Mouse (Mus musculus): Measurements from ENCODE around the gene Snx9.

Gene Snx9

DNA sequence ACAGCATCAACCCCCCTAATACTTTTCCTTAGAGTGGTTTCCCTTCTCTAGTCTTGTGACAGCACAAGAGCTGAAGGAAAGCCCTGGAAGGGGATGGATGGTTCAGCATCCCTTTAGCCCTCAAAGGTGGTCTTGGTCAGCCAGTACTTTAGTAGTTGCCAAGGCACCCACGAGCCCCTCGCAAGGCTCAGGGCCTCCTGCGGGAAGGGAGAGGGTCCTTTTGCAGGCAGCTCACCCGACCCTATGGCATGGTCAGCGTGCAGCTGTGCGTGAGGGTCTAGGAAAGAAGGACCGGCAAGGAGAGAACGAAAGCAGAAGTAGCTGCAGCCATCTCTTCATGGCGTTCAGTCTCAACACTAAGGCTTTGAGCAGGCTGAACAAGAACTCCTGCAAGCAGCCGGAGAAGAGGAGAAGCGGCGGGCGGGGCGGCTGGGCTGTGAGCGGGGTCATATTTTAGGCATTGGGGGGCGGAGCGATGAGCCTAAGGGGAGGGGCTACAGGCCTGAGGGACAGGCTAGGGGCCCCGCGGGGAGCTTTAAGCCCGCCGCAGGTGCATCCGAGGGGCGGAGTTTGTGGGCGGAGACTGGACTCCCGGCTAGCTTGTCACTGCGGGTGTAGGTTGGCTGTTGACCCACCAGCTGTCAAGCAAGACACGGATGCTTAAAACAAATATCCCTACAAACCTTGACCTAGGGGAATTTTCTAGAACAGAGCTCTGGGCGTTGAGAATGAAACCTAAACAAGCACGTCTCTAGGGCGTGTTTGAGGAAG lies 93.6 kb downstream of the Snx9 start:
- DNase-seq, result peak; percentile 56 to 65

GRCm38 (mm10) chr17:5935680-5936079 lies 94.6 kb downstream of the Snx9 start:
- DNase-seq, result no peak

DNA sequence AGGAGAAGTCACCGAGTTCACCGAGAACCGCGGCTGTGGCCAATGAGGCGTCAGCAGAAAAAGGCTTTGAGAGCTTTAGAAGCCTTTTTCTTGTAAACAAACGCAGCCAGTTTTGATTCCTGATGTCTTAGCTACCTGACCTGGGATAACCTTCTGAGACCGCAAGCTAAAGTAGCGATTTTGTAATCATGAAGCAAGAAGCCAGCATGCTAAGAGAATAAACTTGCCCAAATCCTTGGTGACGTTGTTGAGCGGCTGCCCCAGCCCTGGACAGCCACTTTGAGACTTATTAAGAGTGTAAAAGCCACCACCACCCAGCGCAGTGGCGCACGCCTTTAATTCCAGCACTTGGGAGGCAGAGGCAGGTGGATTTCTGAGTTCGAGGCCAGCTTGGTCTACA lies 95.1 kb downstream of the Snx9 start:
- no peak for DNase-seq

GRCm38 (mm10) chr17:5937441-5937840 lies 96.3 kb downstream of the Snx9 start:
- DNase-seq, result peak; percentile 44 to 53

DNA sequence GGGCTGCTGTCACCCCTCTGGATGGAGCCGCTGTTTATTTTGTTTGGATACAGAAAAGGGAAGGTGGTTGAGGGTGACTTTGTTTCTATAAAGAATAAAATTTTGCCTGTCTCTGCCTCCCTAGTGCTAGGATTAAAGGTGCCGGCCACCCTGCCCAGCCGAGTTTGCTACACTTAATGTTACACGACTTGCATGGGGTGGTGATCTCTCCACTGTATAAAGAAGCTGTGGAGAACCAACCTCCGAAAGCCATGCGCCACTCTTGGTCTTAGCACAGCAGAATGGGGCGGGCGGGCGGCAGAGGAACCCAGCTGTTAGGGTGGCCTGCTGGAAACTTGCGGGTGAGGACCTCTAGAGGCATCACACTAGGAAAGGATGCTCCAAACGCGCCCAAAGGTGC lies 98.7 kb downstream of the Snx9 start:
- DNase-seq, result no peak

DNA sequence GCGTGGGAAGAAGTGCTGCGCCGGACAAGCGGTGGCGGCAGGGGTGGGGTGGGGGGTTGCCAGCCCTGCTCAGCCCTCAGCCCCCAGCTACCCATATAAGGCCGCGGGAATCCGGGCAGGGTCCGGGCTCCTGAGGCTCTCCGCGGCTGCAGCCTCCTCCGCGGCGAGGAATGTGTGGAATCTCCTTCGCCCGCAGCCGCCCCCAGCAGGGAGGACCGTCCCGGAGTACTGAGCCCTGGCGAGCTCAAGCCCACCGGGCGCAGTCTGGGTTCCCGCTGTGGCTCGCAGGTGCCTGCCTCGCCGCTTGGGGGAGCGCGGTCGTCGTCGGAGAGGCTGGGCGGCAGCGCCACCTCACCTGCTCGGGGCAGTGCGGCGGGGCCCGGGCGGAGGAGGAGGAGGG lies 99.7 kb downstream of the Snx9 start:
- DNase-seq, result peak; percentile 62 to 77

GRCm38 (mm10) chr17:5941230-5942043 lies 100.3 kb downstream of the Snx9 start, which contains the start of gene Synj2:
Synj2 (plus strand) TSS chr17:5941280.
- DNase-seq, result peak; percentile 32 to 43

DNA sequence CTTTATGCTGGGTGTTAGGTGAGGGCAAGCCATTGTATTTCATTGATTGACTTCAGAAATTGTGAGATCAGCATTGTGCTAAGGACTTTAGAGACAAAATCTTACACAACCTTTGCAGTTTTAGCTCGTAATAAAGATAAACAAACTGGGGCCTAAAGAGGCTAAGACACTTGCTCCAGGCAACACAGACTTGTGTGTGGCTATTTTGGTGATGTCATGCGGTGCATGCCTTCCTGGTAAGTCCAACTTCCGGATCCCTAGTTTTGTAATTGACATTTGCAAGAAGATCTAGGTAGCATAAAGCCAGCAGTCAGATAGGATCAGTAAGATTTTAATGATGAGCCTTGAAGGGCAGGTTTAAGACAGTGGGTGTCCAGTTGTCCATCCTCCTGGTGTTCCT lies 101.0 kb downstream of the Snx9 start:
- DNase-seq, result no peak

GRCm38 (mm10) chr17:5943053-5943452 lies 101.9 kb downstream of the Snx9 start:
- no peak for DNase-seq

- no peak for DNase-seq
These were observed 105.9 kb downstream of the Snx9 start for GRCm38 (mm10) chr17:5947039-5947438.

- DNase-seq, result no peak
These were observed 111.3 kb downstream of the Snx9 start for GRCm38 (mm10) chr17:5952455-5952854.

- DNase-seq, result no peak
These were observed 115.3 kb downstream of the Snx9 start for GRCm38 (mm10) chr17:5956350-5957000.

GRCm38 (mm10) chr17:5957097-5957496 lies 116.0 kb downstream of the Snx9 start:
- DNase-seq, result no peak

DNA sequence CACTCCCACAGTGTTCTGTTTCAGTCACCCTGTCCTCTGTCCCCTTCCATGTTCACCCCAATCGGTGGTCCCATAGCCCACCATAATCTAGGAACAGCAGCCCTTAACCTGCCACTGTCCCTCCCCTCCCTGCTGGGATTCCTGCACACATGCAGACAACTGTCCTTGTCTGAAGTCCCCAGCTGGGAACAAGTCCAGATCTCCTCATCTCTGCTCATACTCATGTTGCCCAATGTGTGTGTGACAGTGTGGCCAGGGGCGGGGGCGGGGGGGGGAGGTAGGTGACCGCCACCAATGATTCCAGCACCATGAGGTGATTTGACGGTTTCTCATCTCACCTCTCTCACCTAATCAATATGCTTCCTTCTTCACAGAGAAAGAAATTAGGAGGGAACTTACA lies 117.1 kb downstream of the Snx9 start:
- DNase-seq, result no peak

- DNase-seq, result no peak
These were observed 117.5 kb downstream of the Snx9 start for GRCm38 (mm10) chr17:5958636-5959035.

GRCm38 (mm10) chr17:5959096-5959495 lies 118.0 kb downstream of the Snx9 start:
- DNase-seq, result no peak

DNA sequence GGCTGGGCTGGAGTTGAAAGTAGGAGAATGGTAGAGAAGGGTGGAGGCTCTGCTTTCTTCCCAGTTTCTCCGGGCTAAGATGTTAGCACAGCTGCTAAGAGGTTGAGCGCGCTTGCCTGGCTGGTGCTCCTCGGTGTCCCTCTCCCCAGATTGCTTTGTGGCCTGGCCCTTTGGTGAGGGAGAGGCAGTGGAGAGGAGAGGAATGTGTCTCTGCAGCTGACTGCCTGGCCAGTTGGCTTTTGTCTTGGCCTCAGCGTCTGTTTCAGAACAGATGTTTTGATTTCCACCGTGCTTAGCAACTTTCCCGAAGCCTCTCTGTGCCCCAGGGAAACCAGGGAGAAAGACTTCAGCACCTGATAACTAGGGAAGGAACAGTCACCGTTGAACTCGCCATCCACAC lies 118.7 kb downstream of the Snx9 start:
- DNase-seq, result no peak

DNA sequence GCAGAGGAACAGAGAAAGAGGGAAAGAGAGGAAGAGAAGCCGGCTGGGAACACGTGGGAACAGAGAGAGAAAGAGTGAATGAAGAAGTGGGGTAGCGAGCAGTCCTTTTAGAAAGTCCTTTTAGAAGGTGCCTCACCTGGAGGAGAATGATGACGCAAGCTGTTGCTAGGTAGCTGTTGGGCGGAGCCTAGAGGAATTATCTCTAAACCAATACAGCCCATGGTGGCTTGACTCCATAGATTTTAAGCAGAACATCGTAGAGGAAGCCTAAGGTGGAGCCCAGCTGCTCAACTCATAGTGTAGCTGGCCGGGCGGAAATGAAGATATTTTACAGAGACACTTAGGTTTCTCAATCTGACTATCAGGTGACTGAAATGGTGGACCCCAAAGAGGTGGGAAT lies 122.6 kb downstream of the Snx9 start:
- DNase-seq, result no peak

DNA sequence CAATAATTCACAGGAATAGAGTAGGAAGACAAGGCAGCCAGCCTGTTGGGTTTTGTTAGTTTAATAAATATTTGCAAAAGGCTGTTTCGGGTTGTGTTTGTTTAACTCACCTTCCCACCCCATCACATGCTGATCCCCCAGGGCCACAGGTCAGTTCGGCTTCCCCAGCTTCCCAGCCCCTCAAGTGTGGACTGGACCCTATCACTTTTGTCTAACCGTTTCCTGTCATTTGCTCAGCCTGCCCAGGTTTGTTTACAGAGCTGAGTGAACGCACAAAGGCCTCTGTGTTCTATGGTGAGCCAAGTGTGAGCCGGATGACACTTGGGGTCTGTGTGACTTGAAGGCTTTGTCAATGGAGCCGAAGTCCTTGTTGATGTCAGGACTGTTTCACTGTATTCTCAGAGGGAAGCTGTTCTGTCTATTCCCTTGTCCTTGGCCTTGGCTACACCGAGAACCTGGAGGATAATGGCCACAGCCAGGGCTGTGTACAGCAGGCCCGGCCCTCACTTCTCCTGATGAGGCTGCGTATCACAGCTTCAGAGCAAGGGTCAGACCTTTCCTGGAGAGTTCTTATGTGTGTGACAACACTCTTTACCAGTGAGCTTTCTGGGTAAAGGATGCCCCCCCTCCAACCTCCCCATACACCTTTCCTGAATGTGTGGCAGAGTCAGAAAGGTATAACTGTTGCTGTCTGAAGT lies 124.1 kb downstream of the Snx9 start:
- DNase-seq, result no peak

DNA sequence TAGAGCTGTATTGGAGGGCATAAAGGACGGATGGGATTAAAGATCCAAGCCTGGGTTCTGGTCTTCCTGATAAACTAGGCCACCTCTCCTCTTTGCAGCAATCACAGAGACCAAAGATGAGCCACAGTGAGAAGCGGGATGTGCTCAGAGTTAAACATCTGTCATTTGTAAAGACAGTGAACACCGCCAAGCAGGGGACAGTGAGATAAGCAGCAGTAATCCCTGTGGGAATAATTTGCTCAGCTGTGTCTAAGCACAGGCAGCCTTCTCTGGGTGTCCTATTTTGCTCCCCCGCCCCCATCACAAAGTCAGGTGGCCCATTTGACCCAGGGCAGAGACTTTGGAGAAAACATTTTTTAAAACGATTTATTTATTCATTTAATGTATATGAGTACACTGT lies 125.6 kb downstream of the Snx9 start:
- no peak for DNase-seq

- no peak for DNase-seq
These were observed 127.4 kb downstream of the Snx9 start for GRCm38 (mm10) chr17:5968562-5968961.

- no peak for DNase-seq
These were observed 128.1 kb downstream of the Snx9 start for GRCm38 (mm10) chr17:5969246-5969645.

GRCm38 (mm10) chr17:5970298-5970821 lies 129.2 kb downstream of the Snx9 start:
- DNase-seq, result no peak

Measured in cerebellum, postnatal 36 days (tissue).